Mouse (Mus musculus): ENCODE measurements around the gene Srrd. TPM values are rescaled to one million over a fixed set of nuclear protein-coding genes. Genes with fewer than 3 reads are reported as not detected.
"Not testable (repeated sequence)": the region's sequence is repeated elsewhere in the genome, so short reads cannot be mapped to it uniquely, and the experiment has no call there.

The Srrd gene
- total RNA-seq, 2 experiments from 2014 or later, result 2.4 to 2.7 TPM

- no peak for DNase-seq
Measured at GRCm38 (mm10) chr5:112356322-112356721, 13.5 kb upstream of the Srrd start.

- DNase-seq, result no peak
Measured at GRCm38 (mm10) chr5:112355910-112356309, 13.1 kb upstream of the Srrd start, which contains the start of gene Gm6583. Gene Gm6583 (minus strand): TSS chr5:112356033.

DNA sequence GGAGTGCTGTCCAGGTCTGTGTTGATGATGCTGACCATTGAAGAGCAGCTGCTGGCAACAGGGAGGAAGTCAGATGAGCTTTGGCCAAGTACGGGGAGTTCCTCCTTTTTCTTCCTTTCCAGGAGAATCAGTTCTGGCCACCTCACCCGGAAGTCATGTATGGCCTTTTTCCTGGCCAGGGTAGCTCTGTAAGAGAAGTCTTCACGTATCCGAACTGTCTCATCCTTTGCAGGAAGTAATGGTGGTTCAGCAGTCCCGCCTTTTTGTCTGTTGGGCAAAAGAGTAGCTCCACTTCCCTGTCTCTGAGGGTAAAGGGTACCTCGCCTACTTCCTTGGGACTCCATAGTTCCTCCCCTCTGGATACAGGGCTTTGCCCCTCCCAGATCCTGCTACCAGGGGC is 12.7 kb upstream of the Srrd start:
- no peak for DNase-seq

- no peak for DNase-seq
Measured at GRCm38 (mm10) chr5:112349169-112349568, 6.3 kb upstream of the Srrd start.

- no peak for DNase-seq
Measured at GRCm38 (mm10) chr5:112346211-112346965, 3.5 kb upstream of the Srrd start.

DNA sequence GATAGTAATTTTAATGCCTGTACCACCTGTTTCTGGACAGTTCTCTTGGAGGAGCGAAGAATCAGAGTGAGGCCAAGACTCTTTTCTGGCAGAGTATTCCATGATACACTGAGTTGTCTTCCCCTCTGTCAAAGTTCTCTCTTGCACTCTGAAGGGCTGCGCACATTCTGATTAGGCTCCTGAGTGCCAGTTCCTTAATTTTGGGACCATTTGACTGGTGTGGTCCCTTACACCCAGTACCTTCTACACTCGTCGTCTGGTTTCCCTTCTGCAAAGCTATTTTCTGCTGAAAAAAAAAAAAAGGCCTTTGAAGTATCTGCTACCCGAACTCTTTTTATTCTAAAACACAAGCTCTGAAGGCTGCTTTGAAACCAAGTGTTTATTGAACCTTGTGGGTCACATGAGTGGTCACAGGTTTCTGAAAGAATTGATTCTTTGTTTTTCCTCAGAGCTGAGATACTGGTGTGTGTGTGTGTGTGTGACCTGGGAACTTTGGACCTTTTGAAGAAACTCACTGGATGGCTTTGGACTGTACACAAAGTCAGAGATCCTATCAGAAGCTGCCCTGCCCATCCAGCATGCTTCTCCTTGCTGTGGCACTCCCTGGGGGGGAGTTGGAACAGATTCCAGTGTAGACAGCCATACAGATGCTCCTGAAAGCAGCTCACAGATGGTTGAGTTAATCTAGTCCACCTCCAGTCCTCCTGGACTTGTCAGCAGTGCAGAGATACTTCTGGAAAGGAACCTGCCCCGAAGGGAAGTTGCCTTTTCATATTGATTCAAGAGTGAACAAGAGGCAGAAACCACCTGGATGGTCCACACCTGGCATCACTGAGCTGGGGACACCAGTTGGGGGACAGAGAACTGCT is 1.5 kb upstream of the Srrd start:
- DNase-seq, result no peak

DNA sequence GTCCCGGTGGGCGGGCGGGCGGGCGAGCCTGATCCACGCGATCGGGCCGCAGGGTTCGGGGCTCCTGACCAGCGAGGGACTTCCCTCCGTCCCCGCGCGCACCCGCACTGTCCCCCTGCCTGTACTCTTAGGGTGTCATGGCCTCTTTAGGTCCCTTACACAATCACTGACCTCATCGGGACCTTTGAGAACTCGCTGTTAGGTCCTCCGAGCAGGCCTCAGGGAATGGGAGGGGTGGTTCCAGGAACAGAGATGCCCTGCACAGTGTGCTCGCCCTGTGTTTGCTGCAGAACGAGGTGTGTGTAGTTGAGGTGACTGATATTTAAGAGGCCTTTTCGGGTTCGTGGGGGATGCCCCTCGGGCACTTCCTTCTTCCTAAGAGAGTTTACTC is 360 bp upstream of the Srrd start:
- DNase-seq, result no peak

GRCm38 (mm10) chr5:112339215-112339614 is 3.6 kb downstream of the Srrd start:
- DNase-seq, result no peak

DNA sequence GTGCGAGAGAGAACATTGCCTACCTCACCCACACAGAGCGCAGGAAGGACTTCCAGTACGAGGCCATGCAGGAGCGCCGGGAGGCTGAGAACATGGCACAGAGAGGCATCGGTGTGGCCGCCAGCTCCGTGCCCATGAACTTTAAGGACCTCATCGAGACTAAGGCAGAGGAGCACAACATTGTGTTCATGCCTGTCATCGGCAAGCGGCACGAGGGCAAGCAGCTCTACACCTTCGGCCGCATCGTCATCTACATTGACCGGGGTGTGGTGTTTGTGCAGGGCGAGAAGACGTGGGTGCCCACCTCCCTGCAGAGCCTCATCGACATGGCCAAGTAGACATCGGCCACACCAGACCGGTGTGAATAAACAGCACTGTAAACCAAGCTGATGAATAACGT is 5.8 kb downstream of the Srrd start:
- DNase-seq, result no peak

GRCm38 (mm10) chr5:112335473-112335872 is 7.4 kb downstream of the Srrd start:
- DNase-seq, result peak; percentile 31

DNA sequence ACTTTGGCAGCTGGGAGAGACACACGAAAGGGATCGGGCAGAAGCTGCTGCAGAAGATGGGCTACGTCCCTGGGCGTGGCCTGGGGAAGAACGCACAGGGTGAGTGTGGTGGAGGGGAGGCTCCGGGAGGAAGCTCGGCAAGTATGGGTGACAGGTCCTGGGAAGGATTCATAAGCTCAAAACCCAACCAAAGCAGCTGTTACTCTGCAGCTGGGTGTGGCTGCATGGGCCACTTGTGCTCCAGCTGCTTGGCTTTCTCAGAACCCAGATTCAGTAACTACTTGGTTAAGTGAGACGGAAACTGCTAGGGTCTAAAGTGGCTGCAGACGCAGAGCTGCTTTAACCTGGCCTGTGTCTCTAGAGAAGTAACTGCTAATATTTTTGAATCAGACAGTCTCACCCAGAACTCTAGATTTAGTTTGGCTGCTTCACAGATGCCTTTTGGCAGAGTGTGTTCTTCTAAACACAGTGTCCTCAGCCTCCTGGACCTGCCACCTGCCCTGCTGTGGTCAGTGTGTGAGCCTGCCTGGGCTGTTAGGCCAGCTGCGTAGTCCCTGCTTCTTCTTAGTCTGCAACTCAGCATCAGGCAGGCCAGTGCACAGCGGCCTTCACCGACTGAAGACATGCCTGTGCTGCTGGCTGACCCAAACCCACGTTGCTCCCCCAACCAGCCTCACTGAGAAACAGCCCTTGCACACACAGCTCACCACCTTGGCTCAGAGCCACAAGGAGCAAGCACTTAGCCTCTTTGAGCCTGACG is 12.9 kb downstream of the Srrd start:
- DNase-seq, result no peak

DNA sequence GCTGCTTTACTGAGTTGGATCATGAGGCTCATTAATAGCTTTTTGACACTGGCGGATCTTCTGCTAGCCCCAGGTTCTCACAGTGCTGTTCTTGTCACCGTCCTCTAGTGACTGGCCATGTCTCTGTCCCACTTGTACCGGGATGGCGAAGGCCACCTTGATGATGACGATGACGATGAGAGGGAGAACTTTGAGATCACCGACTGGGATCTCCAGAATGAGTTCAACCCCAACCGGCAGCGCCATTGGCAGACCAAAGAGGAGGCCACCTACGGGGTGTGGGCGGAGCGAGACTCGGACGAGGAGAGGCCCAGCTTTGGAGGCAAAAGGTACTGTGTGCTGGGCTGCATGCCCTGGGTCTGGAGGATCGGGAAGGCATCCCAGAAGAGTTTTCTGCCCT is 15.0 kb downstream of the Srrd start:
- no peak for DNase-seq

GRCm38 (mm10) chr5:112326446-112327009 is 16.3 kb downstream of the Srrd start:
- DNase-seq, result no peak

- peak; percentile 92 for DNase-seq
Measured at GRCm38 (mm10) chr5:112325546-112326445, 17.0 kb downstream of the Srrd start, which contains the start of gene Tfip11. Gene Tfip11 (plus strand): TSS chr5:112326358.

GRCm38 (mm10) chr5:112324637-112325545 is 17.9 kb downstream of the Srrd start:
- DNase-seq, result peak; percentile 51

- DNase-seq, result no peak
Measured at GRCm38 (mm10) chr5:112323246-112323645, 19.6 kb downstream of the Srrd start.

DNA sequence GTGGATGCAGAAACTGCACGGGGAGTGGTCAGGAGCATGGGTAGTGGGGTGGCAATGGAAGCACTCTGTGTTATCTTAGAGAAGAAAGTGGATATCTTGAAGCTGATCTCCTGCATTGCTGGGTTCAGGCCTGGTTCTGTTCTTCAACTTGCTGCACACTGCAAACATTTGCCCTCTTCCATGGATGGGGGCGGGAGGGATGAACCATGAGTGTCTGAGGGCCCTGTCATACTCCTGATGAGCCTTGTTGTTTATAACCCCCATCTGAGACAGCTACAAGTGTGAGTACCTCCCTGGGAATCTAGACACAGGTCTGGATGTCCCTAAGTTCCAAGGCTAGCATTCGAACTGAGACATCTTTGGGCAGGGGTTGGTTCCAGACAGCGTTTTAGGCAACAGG is 21.5 kb downstream of the Srrd start:
- DNase-seq, result no peak

GRCm38 (mm10) chr5:112320936-112321335 is 21.9 kb downstream of the Srrd start:
- DNase-seq, result peak; percentile 30

DNA sequence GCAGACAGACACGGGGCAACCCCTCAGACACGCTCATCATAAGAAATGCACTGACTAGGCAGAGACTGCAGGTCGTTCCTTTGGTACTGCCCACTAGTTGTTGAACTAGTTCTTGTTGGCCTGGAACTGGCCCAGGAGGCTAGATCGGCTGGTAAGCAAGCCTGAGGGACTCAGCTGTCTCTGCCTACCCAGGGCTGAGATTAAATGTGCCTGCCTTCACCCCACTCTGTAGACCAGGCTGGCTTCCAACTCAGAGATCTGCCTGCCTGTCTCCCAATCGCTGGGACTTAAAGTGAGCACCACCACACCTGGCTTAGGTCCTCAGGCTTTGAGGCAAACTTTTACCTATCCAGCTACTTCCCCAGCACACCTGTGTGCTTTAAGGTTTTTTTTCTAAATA is 22.5 kb downstream of the Srrd start:
- DNase-seq, result no peak

DNA sequence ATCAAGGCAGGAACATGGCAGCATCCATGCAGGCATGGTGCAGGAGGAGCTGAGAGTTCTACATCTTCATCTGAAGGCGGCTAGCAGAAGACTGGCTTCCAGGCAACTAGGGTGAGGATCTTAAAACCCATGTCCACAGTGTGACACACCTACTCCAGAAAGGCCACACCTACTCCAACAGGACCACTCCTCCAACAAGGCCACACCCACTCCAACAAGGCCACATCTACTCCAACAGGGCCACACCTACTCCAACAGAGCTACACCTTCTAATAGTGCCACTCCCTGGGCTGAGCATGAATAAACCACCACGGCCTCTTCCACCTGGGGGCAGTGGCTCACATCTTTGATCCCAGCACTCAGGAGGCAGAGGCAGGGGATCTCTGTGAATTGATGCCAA is 23.5 kb downstream of the Srrd start:
- not testable (repeated sequence) for DNase-seq
